Mouse (Mus musculus) cortical plate, adult 2 months (tissue): ENCODE measurements around the gene Prss8. TPM values are rescaled to one million over a fixed set of nuclear protein-coding genes. Genes with fewer than 3 reads are reported as not detected.
A peak's percentile ranks its signal among the peaks of the same experiment; 100 is the strongest.

Experiments used
- H3K27ac ChIP-seq: fragments of 200-500 bp; 2 replicates; pipeline ENCODE4 v1.5.1; 2012; ENCODE audit warnings: low read length, control low read depth, inconsistent platforms; ENCODE audit not compliant: insufficient read depth
- H3K4me1 ChIP-seq: fragments of 200-500 bp; 2 replicates; pipeline ENCODE4 v1.6.1; 2011; ENCODE audit warnings: low read length; ENCODE audit not compliant: control insufficient read depth, insufficient read depth
- H3K4me3 ChIP-seq: fragments of 200-500 bp; 2 replicates; pipeline ENCODE4 v1.5.1; 2011; ENCODE audit warnings: mild to moderate bottlenecking, low read length, control low read depth; ENCODE audit not compliant: insufficient read depth
- CTCF ChIP-seq: fragments of 200-500 bp; IDR thresholded peaks from 2 replicates; pipeline ENCODE4 v1.5.1; 2011; ENCODE audit warnings: mild to moderate bottlenecking, control low read depth, low read length; ENCODE audit not compliant: insufficient read depth; ENCODE audit errors: extremely low read depth
- POLR2A ChIP-seq: fragments of 200-500 bp; IDR thresholded peaks from 2 replicates; pipeline ENCODE4 v1.6.1; 2011; ENCODE audit warnings: mild to moderate bottlenecking, low read length, control low read depth; ENCODE audit not compliant: insufficient read depth; ENCODE audit errors: extremely low read depth
- polyA plus RNA-seq: library from polyadenylated mRNA; depleted of rRNA; stranded (reverse); fragments of >200 nt; gene quantifications from 2 replicates; pipeline ENCODE4 v1.2.3, GENCODE M21; 2012

The Prss8 gene
- polyA plus RNA-seq, 1 experiment, result 0.08 TPM

DNA sequence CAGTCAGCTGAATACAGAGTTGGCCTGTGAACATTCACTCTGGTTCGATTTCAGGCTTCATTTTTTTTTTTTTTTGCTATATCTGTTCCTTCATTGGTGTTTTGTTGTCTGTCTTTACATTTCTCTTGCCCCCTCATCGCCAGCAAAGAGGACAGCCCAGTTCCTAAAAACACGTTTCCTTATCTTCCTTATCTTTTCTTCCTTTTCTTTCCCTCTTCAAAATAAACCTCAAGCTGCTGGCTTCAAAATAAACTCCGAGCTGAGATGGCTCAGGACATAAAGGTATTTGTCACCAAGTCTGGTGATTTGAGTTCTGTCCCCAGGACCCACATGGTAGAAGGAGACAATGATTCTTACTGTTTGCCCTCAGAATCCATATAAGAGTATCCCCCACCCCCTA lies 17.0 kb downstream of the Prss8 start:
- no peaks in the 10 kb centered on the region for H3K4me1 ChIP-seq
- H3K4me3 ChIP-seq, result peak overlapping the region; percentile 39
- TF ChIP-seq POLR2A (no peak), CTCF (no peak)
- H3K27ac ChIP-seq, result no peak overlapping the region

DNA sequence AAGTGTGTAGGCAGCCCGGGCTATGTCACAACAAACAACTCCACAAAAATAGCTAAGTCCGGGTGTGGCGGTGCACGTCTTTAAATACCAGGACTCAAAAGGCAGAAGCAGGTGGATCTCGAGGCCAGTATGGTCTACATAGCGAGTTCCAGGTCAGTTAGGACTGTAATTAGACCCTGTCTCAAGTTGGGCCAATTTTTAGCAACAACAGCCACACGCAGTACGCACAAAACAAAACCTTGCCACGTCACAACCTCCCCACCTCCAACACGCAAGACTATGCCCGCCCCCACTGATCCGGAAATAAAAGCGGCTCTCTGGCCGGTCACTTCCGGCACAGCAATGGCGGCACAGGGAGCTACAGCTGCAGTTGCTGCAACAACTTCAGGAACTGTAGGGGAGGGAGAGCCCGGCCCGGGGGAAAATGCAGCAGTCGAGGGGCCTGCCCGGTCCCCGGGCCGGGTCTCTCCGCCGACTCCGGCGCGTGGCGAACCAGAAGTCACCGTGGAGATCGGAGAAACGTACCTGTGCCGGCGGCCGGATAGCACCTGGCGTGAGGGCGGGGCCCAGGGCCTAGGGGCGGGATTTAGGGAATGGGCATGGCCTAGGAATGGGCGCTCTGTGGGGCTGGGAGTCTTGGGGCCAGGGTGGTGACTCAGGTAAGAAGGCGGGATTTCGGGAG lies 17.6 kb downstream of the Prss8 start, which contains the start of gene Kat8:
TSS of gene Kat8 (plus strand) at position 327 of the 682 bp plus-strand sequence.
- Histone ChIP-seq H3K27ac (peak within 1 kb of the TSS; percentile 85), H3K4me1 (no peaks in the 10 kb centered on the region), H3K4me3 (peak within 1 kb of the TSS; percentile 39)
- TF ChIP-seq POLR2A (peak; percentile 89), CTCF (no peak)

DNA sequence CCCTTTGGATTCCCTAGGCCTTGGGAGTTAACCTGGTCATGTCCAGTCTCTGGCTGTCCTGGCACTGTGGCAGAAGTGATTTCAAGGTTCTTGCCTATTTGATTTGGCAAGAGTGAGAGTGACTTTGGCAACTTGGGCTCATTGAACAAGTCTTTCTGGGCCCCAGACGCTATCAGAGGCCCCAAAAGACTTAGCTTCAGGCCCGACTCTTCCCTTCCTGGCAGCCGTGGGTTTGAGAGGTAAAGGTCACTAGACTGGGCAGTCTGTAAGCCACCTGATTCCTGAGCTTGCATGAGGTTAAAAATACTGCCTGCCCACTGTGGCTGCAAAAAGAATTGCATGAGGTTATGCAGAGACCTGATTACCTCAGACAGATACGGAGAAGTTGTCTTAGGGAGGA lies 21.2 kb downstream of the Prss8 start:
- H3K27ac ChIP-seq, result no peak overlapping the region
- TF ChIP-seq POLR2A, result no peak
- TF ChIP-seq CTCF, result no peak
- H3K4me1 ChIP-seq, result 0 out of 2 replicates have a peak, but pooled peaks cover 4% of the 10 kb centered on the region
- H3K4me3 ChIP-seq, result no peak overlapping the region

DNA sequence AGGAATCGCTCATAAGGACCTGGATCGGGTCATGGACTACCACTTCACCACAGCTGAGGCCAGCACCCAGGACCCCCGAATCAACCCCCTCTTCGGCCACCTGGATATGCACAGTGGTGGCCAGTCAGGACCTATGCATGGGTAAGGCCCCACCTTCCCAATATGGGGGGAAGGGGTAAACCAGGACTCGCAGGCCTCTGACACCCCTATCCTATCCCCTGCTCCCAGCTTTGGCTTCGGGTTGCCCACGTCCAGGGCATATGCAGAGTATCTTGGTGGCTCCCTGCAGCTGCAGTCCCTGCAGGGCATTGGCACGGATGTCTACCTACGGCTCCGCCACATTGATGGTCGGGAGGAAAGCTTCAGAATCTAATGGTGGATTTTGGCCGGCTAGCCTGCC lies 22.0 kb downstream of the Prss8 start:
- Histone ChIP-seq H3K4me3 (no peak overlapping the region), H3K27ac (no peak overlapping the region), H3K4me1 (0 out of 2 replicates have a peak, but pooled peaks cover 4% of the 10 kb centered on the region)
- TF ChIP-seq CTCF, result no peak
- no peak for TF ChIP-seq POLR2A

DNA sequence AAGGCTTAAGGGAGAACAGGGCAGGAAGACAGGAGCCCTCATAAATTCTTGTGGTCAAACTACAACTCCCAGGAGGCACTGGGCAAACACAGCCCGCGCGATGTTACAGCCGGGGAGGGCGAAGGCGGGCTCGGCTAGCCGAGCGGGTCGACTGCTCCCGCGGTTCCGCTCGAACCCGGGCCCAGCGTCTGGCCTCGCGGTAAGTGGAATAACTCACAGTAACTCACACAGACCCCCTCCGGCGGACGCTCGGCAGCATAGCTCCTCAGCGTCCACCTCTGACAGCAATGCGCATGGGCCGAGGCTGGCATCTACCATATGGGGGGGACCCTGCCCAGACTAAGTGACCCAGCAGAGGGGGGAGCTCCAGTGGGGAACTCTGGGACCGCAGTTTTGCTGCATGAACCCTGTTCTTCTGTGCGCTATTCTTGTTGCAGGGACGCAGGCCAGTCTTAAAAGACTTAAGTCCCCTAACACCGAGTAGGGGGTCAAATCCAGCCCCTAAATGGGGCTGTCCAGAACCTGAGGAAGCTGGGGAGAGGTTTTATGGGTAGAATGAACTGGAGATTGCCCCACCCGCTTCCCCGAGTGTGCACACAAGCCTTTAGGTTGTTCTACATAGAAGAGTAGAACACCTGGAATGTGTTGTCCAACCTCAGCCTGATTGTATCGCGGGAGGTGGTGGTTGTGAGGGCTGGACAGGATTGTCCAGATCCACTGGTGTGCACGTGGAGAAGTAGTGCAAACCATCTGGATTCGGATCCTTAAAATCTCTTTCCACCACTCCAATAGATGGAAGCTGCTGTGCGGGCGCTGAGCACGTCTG lies 25.7 kb downstream of the Prss8 start, which contains the start of gene Bckdk:
TSS of gene Bckdk (plus strand) at position 112 of the 826 bp plus-strand sequence.
- H3K4me1 ChIP-seq, result 0 out of 2 replicates have a peak, but pooled peaks cover 4% of the 10 kb centered on the region
- peak within 1 kb of the TSS; percentile 78 for H3K4me3 ChIP-seq
- H3K27ac ChIP-seq, result peak within 1 kb of the TSS; percentile 61; the same call in 1 of the 2 replicates
- TF ChIP-seq CTCF (no peak), POLR2A (peak; percentile 64)

DNA sequence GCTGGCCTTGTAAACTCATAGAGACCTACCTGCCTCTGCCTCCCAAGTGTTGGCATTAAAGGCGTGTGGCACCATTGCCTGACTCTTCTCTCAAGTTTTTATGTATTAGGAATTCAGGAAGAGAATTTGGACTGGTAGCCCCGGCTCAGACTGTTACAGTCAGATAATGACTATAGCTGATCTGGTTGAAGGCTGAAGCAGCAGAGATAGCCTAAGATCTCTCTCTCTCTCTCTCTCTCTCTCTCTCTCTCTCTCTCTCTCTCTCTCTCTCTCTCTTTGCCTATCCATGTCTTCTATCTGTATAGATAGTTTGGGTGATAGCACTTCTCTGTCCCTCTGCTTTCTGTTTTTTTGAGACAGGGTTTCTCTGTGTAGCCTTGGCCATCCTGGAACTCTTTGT lies 28.1 kb downstream of the Prss8 start:
- TF ChIP-seq CTCF, result no peak
- TF ChIP-seq POLR2A, result no peak
- Histone ChIP-seq H3K4me1 (0 out of 2 replicates have a peak, but pooled peaks cover 4% of the 10 kb centered on the region), H3K27ac (no peak overlapping the region), H3K4me3 (no peak overlapping the region)

DNA sequence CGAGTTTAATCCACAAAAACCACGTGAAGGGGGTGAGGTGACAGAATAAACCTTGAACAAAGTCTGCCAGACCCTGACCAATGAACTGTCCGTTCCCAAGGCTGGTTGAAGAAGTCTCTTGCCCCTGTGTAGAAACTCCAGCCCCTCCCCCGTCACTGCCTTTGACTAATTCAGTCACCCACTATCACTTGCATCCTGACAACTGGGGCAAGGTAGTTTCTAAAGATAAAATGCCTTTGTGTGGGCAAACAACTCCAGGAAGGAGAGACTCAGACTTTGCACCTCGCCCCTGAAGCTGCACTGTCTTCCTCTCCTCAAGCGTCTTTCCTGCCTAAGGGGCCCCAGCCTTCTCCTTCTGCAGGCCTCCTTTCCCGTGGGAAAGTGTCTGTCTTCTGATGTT lies 29.9 kb downstream of the Prss8 start:
- H3K27ac ChIP-seq, result no peak overlapping the region
- H3K4me3 ChIP-seq, result no peak overlapping the region
- TF ChIP-seq POLR2A (no peak), CTCF (no peak)
- H3K4me1 ChIP-seq, result 0 out of 2 replicates have a peak, but pooled peaks cover 3% of the 10 kb centered on the region

DNA sequence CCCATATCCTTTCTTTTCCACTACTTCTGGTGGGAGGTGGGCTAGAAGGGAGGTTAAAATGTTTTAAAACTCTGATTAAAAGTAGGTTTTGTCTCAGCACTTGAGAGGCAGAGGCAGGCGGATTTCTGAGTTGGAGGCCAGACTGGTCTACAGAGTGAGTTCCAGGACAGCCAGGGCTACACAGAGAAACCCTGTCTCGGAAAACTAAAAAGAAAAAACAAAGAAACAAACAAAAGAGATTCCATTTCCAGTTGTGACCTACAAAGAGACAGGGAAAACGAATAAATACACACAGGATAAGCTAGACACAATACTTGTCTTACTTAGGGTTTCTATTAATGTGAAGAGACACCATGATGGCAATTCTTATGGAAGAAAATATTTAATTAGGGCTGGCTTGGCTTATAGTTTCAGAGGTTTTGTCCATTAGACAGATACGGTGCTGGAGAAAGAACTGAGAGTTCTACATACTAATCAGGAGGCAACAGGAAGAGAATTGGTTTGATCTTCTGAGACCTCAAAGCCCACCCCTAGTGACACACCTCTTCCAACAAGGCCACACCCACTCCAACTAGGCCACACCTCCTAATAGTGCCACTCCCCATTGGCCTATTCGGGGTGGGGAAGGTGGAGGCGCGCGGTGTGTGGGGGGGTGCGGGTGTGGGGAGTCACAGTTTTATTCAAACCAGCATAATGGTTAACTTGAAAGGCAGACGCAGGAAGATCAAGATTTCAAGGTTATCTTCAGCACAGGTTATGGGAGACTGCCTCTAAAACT lies 31.5 kb downstream of the Prss8 start:
- Histone ChIP-seq H3K4me3 (no peak overlapping the region), H3K27ac (no peak overlapping the region), H3K4me1 (no peaks in the 10 kb centered on the region)
- no peak for TF ChIP-seq CTCF
- no peak for TF ChIP-seq POLR2A

DNA sequence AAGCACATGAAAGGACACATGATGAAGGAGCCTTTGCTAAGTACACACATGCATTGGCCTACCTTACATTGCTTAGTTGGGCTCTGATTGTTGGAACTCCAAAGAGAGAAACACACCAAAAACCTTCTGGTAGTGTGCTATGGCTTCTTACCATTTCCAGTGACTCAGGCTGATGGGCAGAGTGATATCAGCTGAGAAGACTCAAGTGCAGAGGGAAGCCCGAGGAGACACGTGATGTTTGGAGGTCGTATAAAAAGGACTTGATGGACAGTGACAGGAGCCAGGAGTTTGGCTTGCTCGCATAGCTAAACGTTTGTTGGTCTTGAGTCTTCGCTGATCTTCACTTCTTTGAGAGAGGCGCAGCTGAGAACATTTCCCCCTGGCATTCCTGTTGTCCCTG lies 32.4 kb downstream of the Prss8 start:
- no peak overlapping the region for H3K4me3 ChIP-seq
- TF ChIP-seq POLR2A (no peak), CTCF (no peak)
- H3K27ac ChIP-seq, result no peak overlapping the region
- no peaks in the 10 kb centered on the region for H3K4me1 ChIP-seq
